ENCODE assay signal across 12 mouse cellular contexts in genomic region chr4:9110355-9110754, GRCm38 (mm10).
DNase-seq lines count a peak whose midpoint lies in the region; ATAC-seq and TF ChIP-seq lines count a peak whose summit lies in the region.
"Had no signal": no experiment of that assay in that cellular context is flagged by ENCODE, and none has a peak within 500 bp of the region (broad histone marks: within the 10 kb centered on the region; RNA-seq: fewer than 3 reads in every experiment).

No protein-coding gene starts in this region.

- H3K36me3 ChIP-seq in liver, embryonic 14.5 days (replicated peaks; ENCODE audit: control insufficient read depth, insufficient read depth, low read depth): no peaks in the 10 kb centered on the region
- H3K36me3 ChIP-seq: hindbrain, embryonic 15.5 days had no signal

- H3K4me3 ChIP-seq in liver, embryonic 14.5 days (ENCODE audit: insufficient read depth in 1 of 2, low read depth in 2 of 2, low read length in 2 of 2): no peak overlapping the region
- H3K4me3 ChIP-seq: heart, adult 2 months; hindbrain, embryonic 15.5 days had no signal

- WGBS in liver, embryonic 14.5 days (ENCODE audit: insufficient replicate concordance): 9% methylated on average over 7 of the region's 7 CpGs

- H3K27me3 ChIP-seq in liver, embryonic 14.5 days (ENCODE audit: control insufficient read depth, insufficient read depth, low read length): no peaks in the 10 kb centered on the region
- H3K27me3 ChIP-seq: hindbrain, embryonic 15.5 days had no signal

- DNase-seq in layer of hippocampus, adult 11-12 months (ENCODE audit: low spot score): peak; percentile 69
- DNase-seq in layer of hippocampus, postnatal 10 days (ENCODE audit: low spot score in 2 of 2): no peak
- peak; percentile 46 for DNase-seq in brain, adult 2 months (ENCODE audit: low read depth, low spot score)
- DNase-seq in liver, embryonic 14.5 days (ENCODE audit: low read depth in 3 of 3, low spot score in 3 of 3): peak; percentile 28 to 41 (median 30)
- no peak for DNase-seq in left cerebral cortex, adult 11 months (ENCODE audit: low spot score)
- DNase-seq in thymus, postnatal 10 days (ENCODE audit: low spot score in 2 of 2): no peak
- DNase-seq: cerebellum, adult 8-10 months had no signal

- TF ChIP-seq EP300 in liver, embryonic 14.5 days (IDR thresholded peaks at IDR 0.05; ENCODE audit: low read depth): peak; percentile 23; the same call in 1 of the 2 replicates

- H3K9me3 ChIP-seq in liver, embryonic 14.5 days (ENCODE audit: control insufficient read depth, low read length): no peaks in the 10 kb centered on the region
- H3K9me3 ChIP-seq: hindbrain, embryonic 15.5 days had no signal

- no peak overlapping the region for H3K9ac ChIP-seq in liver, embryonic 14.5 days (replicated peaks)
- H3K9ac ChIP-seq: hindbrain, embryonic 15.5 days had no signal

- H3K4me2 ChIP-seq in liver, embryonic 14.5 days (ENCODE audit: low read depth): no peak overlapping the region
- H3K4me2 ChIP-seq: hindbrain, embryonic 15.5 days had no signal

- H3K27ac ChIP-seq in liver, embryonic 14.5 days: no peak overlapping the region
- H3K27ac ChIP-seq: heart, adult 2 months; hindbrain, embryonic 15.5 days; kidney, postnatal 0 days had no signal

- no peak for ATAC-seq in liver, embryonic 14.5 days (ENCODE audit: insufficient read depth)
- peak; percentile 93 for ATAC-seq in megakaryocyte progenitor cell, adult 5-6 weeks (replicated peaks; ENCODE audit: poor library complexity)
- ATAC-seq: forebrain, embryonic 16.5 days had no signal

- peaks cover 0 to 15% of the 10 kb centered on the region in 2 experiments; a peak in 2 of 4 replicates for H3K4me1 ChIP-seq in liver, embryonic 14.5 days (replicated peaks; ENCODE audit: control insufficient read depth in 2 of 2, insufficient read depth in 2 of 2, low read length in 1 of 2)
- H3K4me1 ChIP-seq: hindbrain, embryonic 15.5 days had no signal

- TF ChIP-seq CTCF in liver, embryonic 14.5 days (IDR thresholded peaks at IDR 0.05; ENCODE audit: low read depth): no peak

Comparison
In these comparisons a context has a peak if more than half of its experiments do, and no peak if none do; other contexts are left out.
1. DNase-seq: peak in layer of hippocampus, adult 11-12 months (single experiment), brain, adult 2 months (single experiment) and liver, embryonic 14.5 days (3 of 3); none in layer of hippocampus, postnatal 10 days (0 of 2), left cerebral cortex, adult 11 months (single experiment) and thymus, postnatal 10 days (0 of 2).